Mouse (Mus musculus) cerebellum, adult (tissue): ENCODE results near the gene Fgr.

Source experiments
- ATAC-seq: cut with Nextera tagmentation; 2 replicates; pipeline ENCODE4 v1.9.2; 2017; ENCODE audit warnings: mild to moderate bottlenecking, moderate library complexity, mixed read lengths; ENCODE audit not compliant: insufficient number of reproducible peaks, low FRiP score, low TSS enrichment

Gene Fgr

DNA sequence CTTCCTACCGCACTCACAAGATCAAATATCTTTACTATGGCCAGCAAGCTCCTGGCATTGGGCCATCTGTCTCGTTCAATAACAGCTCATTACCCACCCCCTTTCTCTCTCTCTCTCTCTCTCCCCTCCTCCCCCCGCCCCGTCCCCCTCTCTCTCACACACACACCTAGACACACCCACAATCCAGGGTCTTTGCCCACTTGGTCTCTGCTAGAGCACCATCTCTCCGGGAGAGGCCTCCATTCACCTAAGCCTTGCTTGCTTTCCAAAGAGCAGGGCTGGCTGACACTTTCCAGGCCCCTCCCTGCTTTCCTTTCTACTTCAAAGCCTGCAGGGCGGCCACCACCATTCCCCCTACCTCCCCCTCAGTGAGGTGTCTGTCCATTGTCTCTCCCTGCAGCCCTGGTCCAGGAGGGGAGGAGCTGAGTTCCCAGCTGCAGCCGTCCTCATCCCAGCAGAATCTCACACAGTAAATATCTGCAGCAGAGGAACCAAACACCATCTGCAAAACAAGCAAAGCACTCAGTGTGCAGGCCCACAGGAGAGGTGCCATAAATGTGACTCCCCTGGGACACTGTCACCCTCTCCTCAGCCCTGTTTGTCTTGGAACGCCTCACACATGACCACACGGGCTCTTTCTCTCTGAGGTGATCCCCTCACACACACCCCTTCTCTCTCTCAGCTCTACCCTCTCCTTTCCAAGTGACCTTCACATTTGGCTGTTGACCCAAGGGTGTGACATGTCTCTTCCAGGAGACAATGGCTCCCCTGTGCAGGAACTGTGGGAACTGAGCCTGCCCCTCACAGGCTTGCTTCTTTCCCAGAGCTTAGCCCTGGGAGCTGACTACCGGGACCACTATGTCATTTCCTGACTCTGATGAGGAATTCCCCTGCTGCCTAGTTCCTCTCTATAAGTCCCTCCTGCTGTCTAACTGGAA lies 14.9 kb upstream of the Fgr start:
- no peak for ATAC-seq

DNA sequence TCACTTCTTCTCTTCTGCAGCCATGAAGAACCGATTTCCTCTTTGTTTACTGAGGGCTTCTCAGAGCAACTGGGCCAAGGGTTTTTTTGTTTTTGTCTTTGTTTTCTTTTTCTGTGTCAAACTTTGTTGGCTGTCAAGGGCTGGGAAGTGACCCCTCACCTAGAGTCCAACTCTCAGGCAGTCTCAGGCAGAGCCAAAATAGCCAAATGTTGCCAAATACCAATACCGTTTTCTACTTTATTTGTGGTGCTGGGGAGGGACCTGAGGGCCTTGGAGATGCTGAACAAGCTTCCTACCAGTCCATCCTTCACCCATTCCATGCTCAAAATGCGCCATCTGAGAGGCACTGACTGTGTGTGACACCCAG lies 14.2 kb upstream of the Fgr start:
- no peak for ATAC-seq

DNA sequence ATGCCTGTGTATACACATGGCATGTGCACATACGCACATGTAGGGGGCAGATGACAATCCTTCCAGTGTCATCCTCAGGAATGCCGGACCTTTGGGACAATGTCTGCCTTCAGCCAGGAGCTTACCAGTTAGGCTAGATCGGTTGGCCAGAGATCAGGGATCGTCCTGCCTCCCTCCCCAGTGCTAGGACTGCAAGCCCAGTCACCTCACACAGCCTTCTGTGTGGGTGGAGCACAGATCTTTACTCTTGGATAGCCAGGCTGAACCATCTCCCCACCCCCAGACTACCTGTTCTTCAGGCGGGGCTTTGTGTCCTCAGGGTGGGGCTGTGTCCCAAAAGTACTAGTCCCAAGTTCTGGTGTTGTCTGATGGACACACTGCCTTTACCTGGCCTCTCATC lies 13.6 kb upstream of the Fgr start:
- no peak for ATAC-seq

DNA sequence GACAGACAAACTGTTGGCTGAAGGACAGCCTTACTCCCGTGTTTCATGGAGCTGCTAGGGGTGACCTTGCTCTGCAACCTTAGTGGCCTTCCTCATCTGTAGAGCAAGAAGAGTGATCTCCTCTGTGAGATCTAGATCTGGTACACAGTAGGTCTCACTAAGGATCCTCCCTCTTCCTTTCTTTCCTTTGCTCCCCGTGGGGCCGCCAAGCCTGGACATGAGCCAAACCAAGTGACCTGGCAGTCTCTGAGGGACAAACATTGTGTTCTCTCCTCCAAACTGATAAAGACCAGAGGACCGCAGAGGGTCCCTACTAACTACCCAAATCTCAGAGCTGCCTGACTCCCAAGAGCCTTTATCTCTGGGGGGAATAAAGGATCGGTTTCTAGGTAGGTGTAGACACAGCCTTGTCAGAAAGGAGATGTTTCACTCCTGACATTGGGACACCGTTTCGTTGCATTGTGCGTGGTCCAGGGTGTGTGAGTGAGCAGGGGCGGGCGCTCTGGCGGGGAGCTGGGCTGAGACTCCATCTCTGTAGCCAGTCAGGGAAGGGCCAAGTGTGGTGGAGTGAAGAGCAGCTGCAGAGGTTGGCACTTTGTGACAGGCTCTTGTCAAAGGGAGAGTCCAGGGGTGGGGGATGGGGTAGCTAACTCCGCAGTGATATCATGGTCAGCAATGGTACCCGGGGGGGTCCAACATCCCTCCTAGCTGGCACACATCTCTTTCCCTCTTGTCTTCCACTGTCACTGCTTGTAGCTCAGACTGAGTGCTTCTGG lies 12.8 kb upstream of the Fgr start:
- ATAC-seq: no peak

DNA sequence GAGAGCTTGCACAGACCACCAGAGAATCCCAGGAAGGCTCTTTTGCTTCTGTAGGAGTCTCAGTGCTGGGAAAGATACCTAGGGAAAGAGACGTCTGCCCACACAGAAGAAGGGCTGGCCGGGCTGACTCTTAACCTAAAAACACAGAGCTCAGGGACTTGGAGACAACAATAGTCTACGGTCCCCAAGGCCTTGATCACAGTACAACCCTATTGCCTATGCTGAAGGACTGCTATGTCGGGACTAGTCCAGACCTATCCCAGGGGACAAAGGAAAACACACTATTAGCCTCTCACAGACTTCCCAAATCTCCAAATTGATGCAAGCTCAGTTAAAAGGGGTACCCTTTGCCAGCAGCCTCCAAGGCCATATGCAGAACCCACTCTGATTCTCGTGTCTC lies 12.0 kb upstream of the Fgr start:
- no peak for ATAC-seq

DNA sequence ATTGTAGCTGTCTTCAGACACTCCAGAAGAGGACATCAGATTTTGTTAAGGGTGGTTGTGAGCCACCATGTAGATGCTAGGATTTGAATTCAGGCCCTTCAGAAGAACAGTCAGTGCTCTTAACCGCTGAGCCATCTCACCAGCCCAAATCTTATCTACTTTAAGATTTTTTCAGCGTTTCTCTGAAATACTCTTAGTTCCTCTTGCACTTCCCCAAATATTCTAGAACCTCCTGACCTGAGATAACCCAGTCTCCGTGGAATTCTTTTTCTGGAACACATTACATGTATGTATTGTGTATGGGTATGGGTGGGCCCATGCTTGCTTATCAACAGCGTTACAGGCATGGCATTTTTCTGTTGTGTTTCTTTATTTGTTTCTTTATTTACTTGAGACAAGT lies 11.3 kb upstream of the Fgr start:
- no peak for ATAC-seq

DNA sequence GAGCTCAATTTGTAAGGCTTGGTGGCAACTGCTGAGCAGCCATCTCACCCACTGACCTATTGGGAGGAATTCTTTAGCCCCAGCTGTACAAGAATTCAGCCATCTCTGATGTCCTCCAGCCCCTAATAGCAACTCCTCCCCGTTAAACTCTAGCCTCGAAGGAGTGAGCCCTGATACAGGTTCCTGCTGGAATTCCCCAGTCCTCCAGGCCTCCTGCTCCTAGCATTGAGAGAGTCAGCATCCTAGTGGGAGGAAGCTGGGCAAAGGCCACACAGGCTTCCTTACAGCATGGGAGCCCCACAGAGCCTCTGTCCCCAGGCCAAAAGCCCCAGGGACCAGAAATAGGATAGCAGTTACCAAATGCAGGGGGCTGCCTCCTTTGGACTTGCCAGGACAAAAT lies 10.5 kb upstream of the Fgr start:
- ATAC-seq: no peak

DNA sequence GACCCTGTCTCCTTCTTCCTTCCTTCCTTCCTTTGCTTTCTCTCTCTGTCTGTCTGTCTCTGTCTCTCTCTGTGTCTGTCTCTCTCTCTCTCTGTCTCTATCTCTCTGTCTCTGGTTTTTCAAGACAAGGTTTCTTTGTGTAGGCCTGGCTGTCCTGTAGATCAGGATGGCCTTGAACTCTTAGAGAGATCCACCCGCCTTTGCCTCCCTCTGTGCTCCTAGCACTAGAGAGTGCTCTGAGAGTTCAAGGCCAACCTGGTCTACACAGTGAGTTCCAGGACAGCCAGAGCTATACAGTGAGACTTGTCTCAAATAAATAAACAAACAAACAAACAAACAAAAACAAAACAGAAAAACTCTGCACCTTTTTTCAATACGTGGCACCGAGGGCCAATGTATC lies 9.8 kb upstream of the Fgr start:
- ATAC-seq: no peak

DNA sequence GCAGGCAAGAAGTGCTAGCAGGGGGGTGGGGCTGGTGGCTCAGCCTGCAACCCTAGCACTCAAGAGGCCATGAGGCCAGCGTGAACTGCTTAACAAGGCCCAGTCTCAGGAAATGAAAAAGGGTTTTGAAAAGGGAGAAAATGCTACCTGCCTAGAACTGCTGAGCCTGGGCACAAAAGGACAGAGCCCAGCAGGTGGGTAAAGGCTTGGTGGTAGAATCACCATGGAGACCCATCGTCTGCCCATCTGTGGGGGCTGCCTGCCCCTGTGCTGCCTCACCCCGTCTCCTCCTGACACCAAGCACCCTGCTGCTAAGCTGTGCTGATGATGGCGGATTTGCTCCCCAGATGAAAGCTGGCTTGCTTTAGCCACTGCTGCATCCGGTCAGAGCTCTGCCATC lies 9.4 kb upstream of the Fgr start:
- ATAC-seq: no peak

DNA sequence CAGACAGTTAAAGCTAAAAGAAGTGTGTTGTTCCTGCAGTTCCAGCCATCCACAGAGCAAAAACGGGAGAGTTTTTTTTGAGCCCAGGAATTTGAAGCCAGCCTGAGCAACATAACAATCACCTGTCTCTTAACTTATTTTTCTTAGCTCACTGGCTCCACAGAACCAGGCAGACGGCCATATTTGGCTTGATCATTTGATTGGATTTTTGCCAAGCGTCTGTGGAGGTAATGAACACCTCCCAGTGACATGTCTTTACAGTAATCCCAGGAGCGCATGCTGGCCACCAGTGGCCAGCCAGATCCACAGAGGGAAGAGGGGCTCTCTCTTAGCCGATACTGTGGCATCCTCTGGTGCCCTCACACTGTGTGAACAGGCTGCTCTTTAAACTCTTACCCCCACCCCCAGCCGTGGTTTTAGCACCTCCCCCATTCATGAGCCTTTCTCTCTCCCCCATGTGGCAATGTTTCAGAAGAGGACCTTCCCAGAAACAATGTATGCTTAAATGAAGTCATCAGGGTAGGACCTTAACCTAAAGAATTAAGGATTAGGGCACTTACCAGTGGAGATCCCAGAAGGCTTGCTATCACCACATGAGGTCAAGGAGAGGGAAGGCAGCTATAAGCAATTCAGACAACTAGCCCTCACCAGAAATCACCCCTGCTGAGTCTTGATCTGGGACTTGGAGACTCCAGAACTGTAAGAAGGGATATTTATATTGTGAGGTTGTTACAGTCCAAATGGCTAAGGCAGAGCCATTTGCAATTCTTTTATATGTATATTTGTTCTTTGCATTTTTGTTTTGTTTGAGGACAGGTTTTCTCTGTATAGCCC lies 5.6 kb upstream of the Fgr start:
- ATAC-seq: no peak

DNA sequence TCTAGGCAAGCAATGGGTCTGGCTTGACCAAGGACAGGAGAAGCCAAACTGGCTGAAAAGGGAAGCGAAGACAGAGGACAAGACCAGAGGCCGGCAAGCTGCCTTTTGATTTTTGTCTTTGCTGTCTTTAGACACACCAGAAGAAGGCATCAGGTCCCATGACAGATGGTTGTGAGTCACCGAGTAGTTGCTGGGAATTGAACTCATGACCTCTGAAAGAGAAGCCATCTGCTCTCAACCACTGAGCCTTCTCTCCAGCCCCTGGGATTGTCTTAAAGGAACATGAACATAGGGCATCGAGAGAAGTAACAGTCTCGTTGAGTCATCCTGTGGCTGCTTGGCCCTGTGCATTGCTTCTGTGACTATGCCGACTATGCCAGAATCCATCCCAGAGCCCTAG lies 2.3 kb upstream of the Fgr start:
- ATAC-seq: no peak

DNA sequence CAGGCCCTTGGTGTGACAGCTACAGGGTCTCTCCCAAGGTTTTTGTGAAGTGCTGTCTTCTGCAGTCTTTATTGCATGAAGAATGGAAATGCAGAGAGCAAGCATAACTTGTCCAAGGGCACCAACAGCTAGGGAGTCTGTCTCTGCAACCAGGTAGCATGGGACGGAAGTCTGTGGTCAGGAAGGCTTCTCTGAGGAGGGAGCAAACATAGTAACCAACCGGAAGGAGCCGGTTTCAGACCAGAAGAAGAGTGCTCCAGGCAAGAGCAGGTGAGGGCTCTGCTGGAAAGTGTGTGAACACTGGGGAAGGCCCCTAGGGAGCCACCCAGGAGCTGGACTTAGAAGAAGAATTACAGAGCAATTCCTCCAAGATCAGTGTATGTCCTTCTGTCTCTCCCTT lies 1.8 kb upstream of the Fgr start:
- ATAC-seq: no peak

DNA sequence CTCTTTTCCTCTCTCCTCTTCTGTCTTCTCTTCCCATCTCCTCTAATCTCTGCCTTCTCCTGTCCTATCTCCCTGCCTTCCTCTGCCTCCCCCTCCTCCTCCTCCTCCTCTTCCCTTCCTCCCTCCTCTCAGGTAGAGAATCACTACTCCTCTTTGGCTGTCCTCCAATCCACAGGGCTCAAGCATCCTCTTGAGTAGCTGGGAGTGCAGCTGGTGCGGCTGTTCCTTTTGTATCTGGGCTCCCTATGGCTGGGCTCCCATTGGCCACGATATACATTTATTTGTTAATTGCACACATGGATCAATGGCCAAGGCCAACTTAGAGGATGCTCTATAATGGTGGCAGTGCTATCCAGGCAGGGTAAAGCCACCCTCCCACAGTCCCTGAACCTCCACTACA lies 1.3 kb upstream of the Fgr start:
- no peak for ATAC-seq

DNA sequence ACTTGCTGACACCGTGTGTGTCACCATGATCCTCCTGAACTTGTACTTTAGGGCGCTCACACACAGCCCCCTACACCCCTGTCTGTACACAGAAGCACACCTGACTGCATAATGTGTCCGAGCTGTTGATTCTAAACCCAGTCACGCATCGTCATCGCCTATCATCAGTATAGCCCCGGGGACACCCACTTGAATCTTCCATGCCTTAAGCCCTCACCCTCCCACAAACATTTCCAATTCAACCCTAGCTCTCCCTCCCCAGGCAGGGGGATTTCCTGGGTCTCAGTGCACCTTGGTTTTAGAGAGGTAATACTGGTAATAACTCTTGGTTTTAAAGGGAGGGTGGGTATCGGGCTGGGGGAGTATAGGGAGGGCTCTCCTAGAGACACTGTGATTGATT lies 709 bp upstream of the Fgr start:
- ATAC-seq: no peak

DNA sequence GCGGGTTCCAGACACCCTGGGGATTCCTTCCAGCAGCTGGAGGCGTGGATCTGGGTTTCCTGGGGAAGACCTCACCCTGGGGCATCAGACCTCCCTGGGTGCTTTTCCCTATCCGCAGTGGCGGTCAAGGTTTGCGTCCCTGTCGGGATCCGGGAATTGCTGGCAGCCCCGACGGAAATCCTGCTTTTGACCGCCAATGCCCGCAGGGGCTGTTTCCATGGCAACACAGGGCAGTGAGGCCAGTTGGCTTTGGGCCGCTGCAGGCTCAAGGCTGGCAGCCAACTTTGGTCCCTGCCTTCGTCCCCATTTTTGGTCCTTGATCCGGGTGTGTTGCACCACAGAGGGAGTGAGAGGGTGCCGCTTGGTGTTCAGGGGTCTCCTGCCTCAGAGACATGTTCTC lies 1.0 kb downstream of the Fgr start:
- ATAC-seq: peak; percentile 40; the same call in 1 of the 2 replicates

DNA sequence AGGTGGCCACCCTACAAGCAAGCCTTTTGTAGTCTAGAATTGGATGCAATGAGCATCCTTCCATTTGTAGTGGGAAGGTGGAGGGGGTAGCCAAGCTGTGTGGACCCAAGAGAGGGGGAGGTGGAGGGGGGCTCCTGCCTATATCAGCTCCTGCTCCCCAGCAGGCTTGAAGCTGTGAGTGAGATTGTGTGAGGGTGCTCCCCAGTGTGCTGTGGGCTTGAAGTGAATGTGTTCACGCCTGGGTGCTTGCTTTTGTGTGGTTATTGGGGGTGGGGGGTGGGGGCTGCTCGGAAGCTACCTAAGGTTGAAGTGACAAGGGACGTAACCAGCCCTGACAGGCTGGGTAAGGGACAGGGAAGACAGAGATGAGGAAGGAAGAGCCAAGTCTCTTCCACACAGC lies 1.9 kb downstream of the Fgr start:
- ATAC-seq: no peak

DNA sequence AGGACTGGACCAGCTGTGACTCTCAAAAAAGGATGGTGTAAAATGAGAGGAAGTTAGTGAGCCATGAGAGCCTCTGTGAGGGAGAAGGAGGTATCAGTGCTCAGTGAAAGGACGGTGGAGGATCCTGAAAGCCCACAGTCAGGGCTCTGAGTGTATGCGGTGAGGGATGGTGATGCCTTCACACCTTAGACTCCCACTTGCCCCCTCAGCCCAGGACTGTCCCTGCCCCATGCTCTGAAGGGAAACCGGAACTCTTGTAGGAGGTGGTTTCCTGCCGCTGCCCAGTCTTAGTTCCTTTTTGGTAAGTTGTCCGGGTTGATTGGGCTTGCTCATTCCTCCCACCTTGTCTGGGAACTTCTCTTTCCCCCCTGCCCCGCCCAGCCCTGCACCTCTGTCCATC lies 2.8 kb downstream of the Fgr start:
- ATAC-seq: no peak

DNA sequence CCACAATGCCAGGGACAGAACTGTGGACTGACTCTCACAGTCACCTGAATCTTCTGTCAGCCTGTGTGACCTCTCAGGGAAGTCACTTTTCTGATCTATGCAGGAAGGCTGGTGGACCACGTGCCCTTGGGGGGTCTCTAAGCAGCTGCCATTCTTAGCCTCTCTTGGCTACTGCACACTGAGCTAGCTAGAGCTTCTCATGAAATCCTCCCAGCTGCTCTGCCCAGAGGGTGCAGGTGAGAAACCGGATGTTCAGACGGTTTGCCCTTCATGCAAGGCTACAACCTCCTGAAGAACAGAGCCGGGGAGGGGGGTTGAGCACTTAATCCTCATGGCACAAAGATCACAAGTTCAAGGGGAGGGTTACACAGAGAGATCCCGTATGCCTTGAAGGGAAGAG lies 3.7 kb downstream of the Fgr start:
- no peak for ATAC-seq

DNA sequence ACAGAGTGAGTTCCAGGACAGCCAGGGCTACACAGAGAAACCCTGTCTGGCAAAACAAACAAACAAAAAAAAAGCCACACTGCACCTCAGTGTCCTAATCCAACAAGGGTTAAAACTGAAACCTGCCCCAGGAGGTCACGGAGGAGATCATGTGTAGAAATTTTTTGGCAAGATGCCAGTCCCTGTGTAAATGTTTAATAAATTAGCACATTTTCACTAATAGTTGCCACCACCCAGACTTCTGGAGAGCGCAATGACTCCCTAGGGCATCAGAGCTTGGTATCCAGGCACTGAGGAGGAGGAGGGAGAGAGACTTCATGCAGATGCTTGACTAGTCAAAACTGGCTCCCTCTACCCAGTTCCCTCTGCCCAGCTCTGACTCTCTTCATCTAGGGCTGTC lies 5.3 kb downstream of the Fgr start:
- ATAC-seq: no peak

DNA sequence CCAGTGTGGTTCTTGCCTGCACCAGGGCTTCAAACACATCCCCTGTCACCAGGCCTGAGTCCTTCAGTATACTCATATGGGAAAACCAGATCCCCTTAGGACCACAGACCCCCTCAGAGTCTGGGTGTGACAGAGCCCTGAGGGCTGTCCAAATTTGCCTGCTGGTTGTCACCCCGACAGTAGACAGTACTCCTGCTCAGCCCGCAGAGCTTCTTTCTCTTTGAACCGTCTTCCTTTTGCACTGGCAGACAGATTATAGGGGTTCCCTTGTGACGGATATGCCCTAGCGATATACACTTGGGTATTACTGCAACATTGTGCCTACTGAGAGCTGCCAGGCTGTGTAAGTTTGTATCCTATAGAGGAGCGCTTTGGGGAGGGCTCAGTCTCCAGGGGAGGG lies 7.7 kb downstream of the Fgr start:
- ATAC-seq: no peak

DNA sequence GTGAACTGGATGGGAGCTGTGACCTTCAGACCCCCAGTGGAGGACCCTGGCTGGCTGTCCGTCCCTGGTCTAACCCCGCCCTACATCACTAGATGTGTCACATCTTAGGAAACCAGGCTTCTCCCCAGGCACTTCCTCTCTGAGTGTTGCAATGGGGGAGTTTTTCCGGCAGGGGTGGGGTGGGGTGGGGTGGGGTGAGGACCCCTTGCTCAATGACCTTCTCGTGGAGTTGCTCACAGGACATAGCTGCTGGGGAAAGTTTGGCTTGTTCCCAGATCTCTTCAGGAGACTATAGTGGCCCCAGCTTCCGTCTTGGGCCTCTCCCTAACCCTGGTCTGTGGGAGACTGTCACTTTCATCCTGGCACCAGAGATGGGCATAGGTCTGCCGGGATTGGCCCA lies 9.1 kb downstream of the Fgr start:
- ATAC-seq: no peak
